Mouse (Mus musculus) erythroid progenitor cell, adult 5-6 weeks (primary cell): ENCODE results near the gene Dnajc1. TPM values are rescaled to one million over a fixed set of nuclear protein-coding genes. Genes with fewer than 3 reads are reported as not detected.

Experiments
- ATAC-seq: replicated peaks from 2 replicates; pipeline ENCODE4 v1.8.0; 2016; ENCODE audit warnings: moderate number of reproducible peaks, mild to moderate bottlenecking, moderate TSS enrichment, inconsistent platforms; ENCODE audit not compliant: poor library complexity, low FRiP score, severe bottlenecking
- total RNA-seq, 2 experiments: library from RNA; stranded (forward) in 1 of 2; stranded (reverse) in 1 of 2; fragments of 150-400 nt in 1 of 2; fragments of 186-747, 209-891 nt in 1 of 2; gene quantifications; 2 replicates each; pipeline versions ENCODE4 v1.2.3 to v1.2.4; 2015 to 2017; ENCODE audit warnings: low replicate concordance in 2 of 2

The Dnajc1 gene
- total RNA-seq, 2 experiments from 2014 or later, result 2.5 to 14.9 TPM

GRCm38 (mm10) chr2:18307440-18308305 is 85.0 kb downstream of the Dnajc1 start:
- no peak for ATAC-seq

GRCm38 (mm10) chr2:18300949-18301348 is 91.7 kb downstream of the Dnajc1 start:
- ATAC-seq, result no peak

- ATAC-seq, result no peak
Observed at GRCm38 (mm10) chr2:18285175-18285574, 107.5 kb downstream of the Dnajc1 start.

GRCm38 (mm10) chr2:18265736-18266135 is 126.9 kb downstream of the Dnajc1 start:
- ATAC-seq, result no peak

GRCm38 (mm10) chr2:18264579-18264978 is 128.1 kb downstream of the Dnajc1 start:
- no peak for ATAC-seq

GRCm38 (mm10) chr2:18262298-18262697 is 130.3 kb downstream of the Dnajc1 start:
- no peak for ATAC-seq

- no peak for ATAC-seq
Observed at GRCm38 (mm10) chr2:18249224-18249623, 143.4 kb downstream of the Dnajc1 start.

GRCm38 (mm10) chr2:18235524-18235923 is 157.1 kb downstream of the Dnajc1 start:
- ATAC-seq, result no peak

- ATAC-seq, result no peak
Observed at GRCm38 (mm10) chr2:18232883-18233567, 159.6 kb downstream of the Dnajc1 start.

- no peak for ATAC-seq
Observed at GRCm38 (mm10) chr2:18231143-18231542, 161.5 kb downstream of the Dnajc1 start.

GRCm38 (mm10) chr2:18229279-18229678 is 163.4 kb downstream of the Dnajc1 start:
- ATAC-seq, result no peak

- no peak for ATAC-seq
Observed at GRCm38 (mm10) chr2:18228486-18229062, 164.1 kb downstream of the Dnajc1 start.

GRCm38 (mm10) chr2:18219569-18219968 is 173.1 kb downstream of the Dnajc1 start:
- ATAC-seq, result no peak

GRCm38 (mm10) chr2:18219136-18219535 is 173.5 kb downstream of the Dnajc1 start:
- ATAC-seq, result no peak

- ATAC-seq, result no peak
Observed at GRCm38 (mm10) chr2:18218500-18218899, 174.1 kb downstream of the Dnajc1 start.

- ATAC-seq, result no peak
Observed at GRCm38 (mm10) chr2:18217867-18218266, 174.8 kb downstream of the Dnajc1 start.

GRCm38 (mm10) chr2:18214031-18214430 is 178.6 kb downstream of the Dnajc1 start:
- no peak for ATAC-seq

GRCm38 (mm10) chr2:18209948-18210347 is 182.7 kb downstream of the Dnajc1 start:
- no peak for ATAC-seq

- ATAC-seq, result no peak
Observed at GRCm38 (mm10) chr2:18209211-18209823, 183.3 kb downstream of the Dnajc1 start.

GRCm38 (mm10) chr2:18208578-18208977 is 184.1 kb downstream of the Dnajc1 start:
- no peak for ATAC-seq
